Mouse (Mus musculus): ENCODE measurements around the gene Kcnip2. TPM values are rescaled to one million over a fixed set of nuclear protein-coding genes. Genes with fewer than 3 reads are reported as not detected.

The Kcnip2 gene
- polyA plus RNA-seq, 1 experiment from 2014 or later: 1.0 TPM

DNA sequence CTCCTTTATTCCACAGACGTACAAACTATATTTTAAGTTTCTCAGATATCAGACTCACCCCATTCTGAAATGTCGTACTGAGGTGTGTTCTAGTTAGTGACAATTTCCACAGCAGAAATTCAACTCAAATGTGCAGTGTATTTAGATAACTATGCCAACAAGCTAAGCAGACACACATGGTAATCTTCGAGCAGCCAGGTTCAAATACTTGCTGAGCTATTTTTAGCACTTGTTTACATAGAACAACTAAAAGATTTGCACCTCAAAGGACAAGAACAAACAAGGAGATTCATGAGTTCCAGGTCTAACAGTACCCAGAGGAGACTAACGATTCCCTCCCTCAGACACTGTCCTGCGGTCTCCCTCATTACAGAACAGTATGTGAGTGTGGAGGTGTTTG is 11.3 kb upstream of the Kcnip2 start:
- ATAC-seq (no peak), DNase-seq (ENCODE audit: low spot score) (no peak)
- WGBS: 45% methylated on average over 5 of the region's 5 CpGs
- Histone ChIP-seq H3K27ac (ENCODE audit: low read length) (no peak overlapping the region), H3K4me1 (ENCODE audit: insufficient read depth, low read depth, low read length) (no peaks in the 10 kb centered on the region), H3K4me2 (replicated peaks; ENCODE audit: low read depth, low read length) (no peak overlapping the region), H3K27me3 (replicated peaks; ENCODE audit: insufficient read depth, low read length) (no peaks in the 10 kb centered on the region), H3K4me3 (ENCODE audit: low read depth, low read length) (no peak overlapping the region), H3K36me3 (ENCODE audit: insufficient read depth, low read length) (no peaks in the 10 kb centered on the region), H3K9ac (replicated peaks; ENCODE audit: low read depth) (no peak overlapping the region), H3K9me3 (ENCODE audit: low read length) (no peaks in the 10 kb centered on the region)
- TF ChIP-seq EP300 (IDR thresholded peaks at IDR 0.05): no peak
- no peak for TF ChIP-seq CTCF (IDR thresholded peaks at IDR 0.05)

DNA sequence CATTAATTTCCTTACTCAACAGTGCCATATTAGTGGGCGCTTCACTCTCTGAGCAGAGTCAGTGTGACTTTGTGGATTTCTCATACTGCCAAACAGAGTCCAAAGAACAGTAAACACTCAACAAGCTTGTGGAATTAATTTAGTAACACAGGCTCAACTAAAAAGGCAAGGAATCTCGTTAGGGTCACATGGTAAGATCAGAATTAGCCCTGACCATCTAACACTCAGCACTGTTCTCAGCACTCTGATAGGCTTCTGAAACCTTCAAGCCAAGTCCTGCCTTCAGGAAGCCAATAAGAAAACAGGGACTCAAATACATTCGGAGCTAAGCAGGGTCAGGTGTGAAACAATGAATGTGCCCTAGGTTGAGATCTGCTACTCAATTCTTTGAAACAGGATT is 10.3 kb upstream of the Kcnip2 start:
- H3K4me2 ChIP-seq (replicated peaks; ENCODE audit: low read depth, low read length): no peak overlapping the region
- H3K4me1 ChIP-seq (ENCODE audit: insufficient read depth, low read depth, low read length): no peaks in the 10 kb centered on the region
- H3K4me3 ChIP-seq (ENCODE audit: low read depth, low read length): no peak overlapping the region
- ATAC-seq (no peak), DNase-seq (ENCODE audit: low spot score) (no peak)
- no peak overlapping the region for H3K9ac ChIP-seq (replicated peaks; ENCODE audit: low read depth)
- no peaks in the 10 kb centered on the region for H3K27me3 ChIP-seq (replicated peaks; ENCODE audit: insufficient read depth, low read length)
- H3K27ac ChIP-seq (ENCODE audit: low read length): no peak overlapping the region
- 60% methylated on average over 3 of the region's 3 CpGs for WGBS
- TF ChIP-seq EP300 (IDR thresholded peaks at IDR 0.05) (no peak), CTCF (IDR thresholded peaks at IDR 0.05) (no peak)
- H3K9me3 ChIP-seq (ENCODE audit: low read length): no peaks in the 10 kb centered on the region
- H3K36me3 ChIP-seq (ENCODE audit: insufficient read depth, low read length): no peaks in the 10 kb centered on the region

DNA sequence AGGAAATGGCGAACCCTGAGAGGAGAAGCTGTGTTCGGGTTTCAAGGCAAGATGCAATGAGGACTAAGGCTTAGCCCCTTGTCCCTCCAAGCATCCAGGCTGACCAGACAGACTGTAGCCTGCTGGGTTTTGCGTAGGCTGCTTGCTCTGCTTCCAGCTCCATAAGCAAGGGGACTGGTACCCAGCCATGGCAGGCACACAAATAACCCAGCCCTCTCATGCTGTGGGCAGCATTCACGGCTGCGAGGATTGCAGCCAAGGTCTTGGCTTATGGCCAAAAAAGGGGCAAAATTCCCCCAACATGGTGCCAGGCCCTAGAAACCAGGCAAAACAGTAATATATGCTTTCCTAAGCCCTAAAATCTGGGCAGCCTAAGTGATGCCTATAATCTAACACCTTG is 6.0 kb upstream of the Kcnip2 start:
- TF ChIP-seq CTCF (IDR thresholded peaks at IDR 0.05) (no peak), EP300 (IDR thresholded peaks at IDR 0.05) (no peak)
- no peak overlapping the region for H3K27ac ChIP-seq (ENCODE audit: low read length)
- DNase-seq (ENCODE audit: low spot score) (no peak), ATAC-seq (no peak)
- 59% methylated on average over 5 of the region's 5 CpGs for WGBS
- no peak overlapping the region for H3K9ac ChIP-seq (replicated peaks; ENCODE audit: low read depth)
- peaks cover 8% of the 10 kb centered on the region; the same call in 1 of the 2 replicates for H3K4me1 ChIP-seq (ENCODE audit: insufficient read depth, low read depth, low read length)
- no peak overlapping the region for H3K4me3 ChIP-seq (ENCODE audit: low read depth, low read length)
- H3K4me2 ChIP-seq (replicated peaks; ENCODE audit: low read depth, low read length): no peak overlapping the region
- no peaks in the 10 kb centered on the region for H3K27me3 ChIP-seq (replicated peaks; ENCODE audit: insufficient read depth, low read length)
- no peaks in the 10 kb centered on the region for H3K36me3 ChIP-seq (ENCODE audit: insufficient read depth, low read length)
- no peaks in the 10 kb centered on the region for H3K9me3 ChIP-seq (ENCODE audit: low read length)

DNA sequence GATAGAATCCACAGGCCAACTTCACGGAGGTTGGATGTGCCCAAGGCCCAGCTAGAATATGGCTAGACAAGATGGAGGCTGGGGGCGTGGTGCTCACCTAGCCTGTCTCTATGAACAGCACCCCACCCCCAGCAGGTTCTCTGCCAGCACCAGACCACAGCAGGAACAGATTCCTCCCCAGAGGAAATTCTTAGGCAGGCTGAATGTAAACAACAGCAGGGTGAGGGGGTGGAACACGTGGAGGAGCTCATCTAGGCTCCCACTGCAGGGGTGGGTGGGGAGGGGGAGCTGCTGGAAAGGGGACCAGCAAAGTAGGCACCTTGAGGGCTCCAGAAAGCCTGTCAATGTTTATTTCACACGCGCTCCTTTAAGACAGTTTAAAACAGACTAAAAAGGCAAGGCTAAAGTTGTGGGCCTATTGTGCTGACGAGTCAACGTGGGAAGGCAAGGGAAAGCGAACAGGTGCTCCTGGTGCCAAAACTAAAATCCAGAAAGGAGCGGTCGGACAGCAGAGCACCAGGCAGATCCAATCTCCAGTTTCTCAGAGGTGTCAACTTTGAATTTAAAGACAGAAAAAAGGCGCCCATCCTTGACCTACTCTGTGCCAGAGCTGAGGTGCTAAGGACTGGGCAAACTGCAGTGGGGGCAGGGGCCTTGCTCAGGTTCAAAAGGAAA is 2.1 kb upstream of the Kcnip2 start:
- DNase-seq (ENCODE audit: low spot score): peak; percentile 27
- Histone ChIP-seq H3K9ac (replicated peaks; ENCODE audit: low read depth) (no peak overlapping the region), H3K27me3 (replicated peaks; ENCODE audit: insufficient read depth, low read length) (no peaks in the 10 kb centered on the region), H3K4me1 (ENCODE audit: insufficient read depth, low read depth, low read length) (peaks cover 20% of the 10 kb centered on the region), H3K4me3 (ENCODE audit: low read depth, low read length) (no peak overlapping the region), H3K36me3 (ENCODE audit: insufficient read depth, low read length) (no peaks in the 10 kb centered on the region), H3K4me2 (replicated peaks; ENCODE audit: low read depth, low read length) (no peak overlapping the region), H3K27ac (ENCODE audit: low read length) (no peak overlapping the region), H3K9me3 (ENCODE audit: low read length) (no peaks in the 10 kb centered on the region)
- no peak for TF ChIP-seq CTCF (IDR thresholded peaks at IDR 0.05)
- TF ChIP-seq EP300 (IDR thresholded peaks at IDR 0.05): no peak
- 33% methylated on average over 11 of the region's 11 CpGs for WGBS
- no peak for ATAC-seq

DNA sequence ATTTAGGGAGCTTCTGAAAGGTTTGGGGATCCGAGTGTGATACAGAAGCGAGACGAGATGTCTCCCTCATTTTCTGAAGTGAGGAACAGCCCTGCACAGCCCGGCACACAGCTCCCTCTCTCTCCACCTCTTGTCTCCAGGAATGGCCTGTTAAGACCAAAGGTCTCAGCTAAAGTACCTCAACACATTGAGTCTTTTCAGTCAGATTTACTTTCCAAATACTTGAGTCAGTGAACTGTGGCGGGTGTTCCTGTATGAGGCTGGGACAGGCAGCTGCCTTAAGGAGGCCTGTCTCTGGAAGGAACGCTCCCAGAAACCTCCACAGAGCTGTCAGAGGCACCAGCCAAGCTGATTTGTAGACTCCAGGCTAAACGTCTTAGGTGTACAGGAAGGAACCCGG is 866 bp upstream of the Kcnip2 start:
- 21% methylated on average over 8 of the region's 8 CpGs for WGBS
- peaks cover 25% of the 10 kb centered on the region for H3K4me1 ChIP-seq (ENCODE audit: insufficient read depth, low read depth, low read length)
- no peak for TF ChIP-seq EP300 (IDR thresholded peaks at IDR 0.05)
- TF ChIP-seq CTCF (IDR thresholded peaks at IDR 0.05): no peak
- no peak overlapping the region for H3K9ac ChIP-seq (replicated peaks; ENCODE audit: low read depth)
- H3K9me3 ChIP-seq (ENCODE audit: low read length): no peaks in the 10 kb centered on the region
- no peaks in the 10 kb centered on the region for H3K36me3 ChIP-seq (ENCODE audit: insufficient read depth, low read length)
- H3K4me2 ChIP-seq (replicated peaks; ENCODE audit: low read depth, low read length): no peak overlapping the region; the same call in 1 of the 2 replicates
- no peak overlapping the region for H3K27ac ChIP-seq (ENCODE audit: low read length)
- DNase-seq (ENCODE audit: low spot score) (no peak), ATAC-seq (no peak)
- no peaks in the 10 kb centered on the region for H3K27me3 ChIP-seq (replicated peaks; ENCODE audit: insufficient read depth, low read length)
- no peak overlapping the region for H3K4me3 ChIP-seq (ENCODE audit: low read depth, low read length)

DNA sequence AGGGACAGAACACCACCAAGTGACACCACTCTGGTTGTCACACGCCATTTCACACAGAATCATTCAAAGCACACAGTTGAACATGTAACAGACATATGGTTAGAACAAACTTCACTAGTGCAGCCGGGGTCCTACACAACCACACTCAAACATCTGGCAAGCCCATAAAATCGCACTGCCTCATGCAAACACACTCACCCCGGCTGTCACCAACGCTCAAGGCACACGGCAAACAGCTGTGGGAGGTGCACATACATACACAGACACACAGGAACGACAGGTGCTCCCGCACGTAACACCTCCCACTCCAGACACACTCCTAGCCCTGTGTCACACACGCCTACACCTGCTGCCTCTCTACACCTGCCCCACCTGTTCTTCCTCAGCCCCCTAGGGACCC is 691 bp downstream of the Kcnip2 start:
- H3K4me3 ChIP-seq (ENCODE audit: low read depth, low read length): no peak overlapping the region
- H3K4me1 ChIP-seq (ENCODE audit: insufficient read depth, low read depth, low read length): peaks cover 25% of the 10 kb centered on the region
- no peak overlapping the region for H3K27ac ChIP-seq (ENCODE audit: low read length)
- no peak for ATAC-seq
- no peaks in the 10 kb centered on the region for H3K36me3 ChIP-seq (ENCODE audit: insufficient read depth, low read length)
- 40% methylated on average over 10 of the region's 10 CpGs for WGBS
- DNase-seq (ENCODE audit: low spot score): no peak
- H3K27me3 ChIP-seq (replicated peaks; ENCODE audit: insufficient read depth, low read length): no peaks in the 10 kb centered on the region
- no peaks in the 10 kb centered on the region for H3K9me3 ChIP-seq (ENCODE audit: low read length)
- TF ChIP-seq EP300 (IDR thresholded peaks at IDR 0.05) (no peak), CTCF (IDR thresholded peaks at IDR 0.05) (no peak)
- H3K9ac ChIP-seq (replicated peaks; ENCODE audit: low read depth): no peak overlapping the region
- peak overlapping the region; percentile 71 for H3K4me2 ChIP-seq (replicated peaks; ENCODE audit: low read depth, low read length)

DNA sequence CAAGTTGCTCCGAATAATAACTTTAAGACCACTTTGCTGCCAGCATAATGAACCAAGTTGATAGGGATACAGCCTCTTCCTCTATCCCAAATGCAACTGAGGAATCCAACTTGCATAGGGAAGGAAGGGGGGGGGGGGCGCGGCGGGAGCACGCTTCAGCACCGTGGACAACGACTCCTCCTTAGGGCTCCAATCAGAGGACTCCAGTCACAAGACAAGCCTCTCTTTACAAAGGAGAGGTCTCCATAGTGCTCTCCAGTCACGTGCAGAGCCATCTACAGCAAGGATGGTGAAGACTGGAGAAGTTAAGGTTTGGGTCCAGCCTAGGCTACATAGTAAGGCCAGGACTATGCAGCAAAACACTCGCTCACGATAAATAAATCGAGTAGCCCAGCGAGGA is 2.1 kb downstream of the Kcnip2 start:
- no peak overlapping the region for H3K4me3 ChIP-seq (ENCODE audit: low read depth, low read length)
- DNase-seq (ENCODE audit: low spot score): peak; percentile 74

More for the DNA sequence above, 2.1 kb downstream of the Kcnip2 start:
- WGBS: 15% methylated on average over 12 of the region's 12 CpGs
- Histone ChIP-seq H3K27me3 (replicated peaks; ENCODE audit: insufficient read depth, low read length) (no peaks in the 10 kb centered on the region), H3K36me3 (ENCODE audit: insufficient read depth, low read length) (no peaks in the 10 kb centered on the region), H3K9ac (replicated peaks; ENCODE audit: low read depth) (no peak overlapping the region), H3K4me1 (ENCODE audit: insufficient read depth, low read depth, low read length) (peaks cover 25% of the 10 kb centered on the region), H3K9me3 (ENCODE audit: low read length) (no peaks in the 10 kb centered on the region), H3K27ac (ENCODE audit: low read length) (no peak overlapping the region), H3K4me2 (replicated peaks; ENCODE audit: low read depth, low read length) (no peak overlapping the region)
- TF ChIP-seq EP300 (IDR thresholded peaks at IDR 0.05): no peak
- no peak for TF ChIP-seq CTCF (IDR thresholded peaks at IDR 0.05)
- peak; percentile 66 for ATAC-seq
